Comparison of ENCODE assay signal across 23 mouse cellular contexts in genomic region chr8:58753769-58754168, GRCm38 (mm10).
"Had no signal": no experiment of that assay in that cellular context is flagged by ENCODE, and none has a peak within 500 bp of the region (broad histone marks: within the 10 kb centered on the region; RNA-seq: fewer than 3 reads in every experiment).

No protein-coding gene starts in this region.

- H3K9ac ChIP-seq: kidney, embryonic 15.5 days; limb, embryonic 12.5 days; limb, embryonic 15.5 days; liver, embryonic 14.5 days; liver, postnatal 0 days; lung, embryonic 14.5 days; midbrain, embryonic 12.5 days; midbrain, embryonic 15.5 days had no signal

- H3K4me2 ChIP-seq: kidney, embryonic 15.5 days; limb, embryonic 12.5 days; limb, embryonic 15.5 days; liver, embryonic 11.5 days; lung, embryonic 14.5 days; midbrain, embryonic 12.5 days; midbrain, embryonic 15.5 days had no signal

- H3K27me3 ChIP-seq: kidney, embryonic 15.5 days; limb, embryonic 12.5 days; limb, embryonic 15.5 days; midbrain, embryonic 12.5 days; midbrain, embryonic 15.5 days had no signal

- H3K27ac ChIP-seq: kidney, embryonic 15.5 days; left cerebral cortex, adult 2 months; limb, embryonic 12.5 days; limb, embryonic 15.5 days; liver, embryonic 14.5 days; macrophage; midbrain, embryonic 12.5 days; midbrain, embryonic 15.5 days; stomach, postnatal 0 days had no signal

- ATAC-seq: liver, postnatal 0 days; lung, postnatal 0 days; midbrain, embryonic 15.5 days had no signal

- H3K4me1 ChIP-seq: kidney, embryonic 15.5 days; limb, embryonic 12.5 days; limb, embryonic 15.5 days; midbrain, embryonic 12.5 days; midbrain, embryonic 15.5 days had no signal

- H3K36me3 ChIP-seq: kidney, embryonic 15.5 days; limb, embryonic 12.5 days; limb, embryonic 15.5 days; midbrain, embryonic 12.5 days; midbrain, embryonic 15.5 days had no signal

- H3K9me3 ChIP-seq: kidney, embryonic 15.5 days; limb, embryonic 15.5 days; midbrain, embryonic 12.5 days; midbrain, embryonic 15.5 days had no signal

- DNase-seq: kidney, adult 8-10 months; kidney, postnatal 10 days; kidney, postnatal 36 days; layer of hippocampus, postnatal 36 days; left cerebral cortex, postnatal 4 days; liver, postnatal 0 days; lung, embryonic 14.5 days; right cerebral cortex, adult 18-20 months; right cerebral cortex, postnatal 14 days; right cerebral cortex, postnatal 4 days; thymus, adult 2 months; thymus, postnatal 14 days had no signal

- H3K4me3 ChIP-seq: kidney, embryonic 15.5 days; left cerebral cortex, adult 2 months; limb, embryonic 12.5 days; limb, embryonic 15.5 days; midbrain, embryonic 12.5 days; midbrain, embryonic 15.5 days had no signal
